Mouse (Mus musculus) G1E-ER4 (cell line): Measurements from ENCODE around the gene Pfpl. TPM values are rescaled to one million over a fixed set of nuclear protein-coding genes. Genes with fewer than 3 reads are reported as not detected.

ENCODE experiments used
- GATA1 ChIP-seq: IDR thresholded peaks from one replicate; pipeline ENCODE4 v1.8.0; 2012; ENCODE audit warnings: low read length, inconsistent platforms
- polyA plus RNA-seq: library from polyadenylated mRNA; stranded (reverse); fragments of >175 nt; gene quantifications from 2 replicates; pipeline ENCODE4 v1.2.3, GENCODE M21; 2012

The Pfpl gene
- not detected in 2 replicates for polyA plus RNA-seq

DNA sequence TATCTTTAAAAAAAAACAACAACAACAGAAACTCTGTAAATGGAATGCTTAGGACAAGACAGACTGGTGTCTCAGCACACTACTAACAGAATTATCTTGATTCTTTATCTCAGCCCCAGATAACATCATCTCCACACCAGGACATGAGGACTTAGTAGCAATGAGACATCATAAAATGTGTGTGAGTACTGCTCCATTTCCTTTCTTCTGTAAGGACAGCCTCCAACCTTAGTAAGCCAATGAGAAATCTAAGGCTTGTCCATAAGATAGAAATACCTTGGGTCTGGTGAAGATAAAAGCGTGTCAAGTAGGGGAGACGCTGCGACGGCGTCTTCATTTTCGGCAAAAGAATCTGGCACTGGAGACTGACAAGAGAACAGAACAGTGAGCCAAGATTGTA lies at the start of gene Pfpl:
Pfpl (plus strand) TSS at position 301 of the 400 bp plus-strand sequence.
- TF ChIP-seq GATA1 = no peak

DNA sequence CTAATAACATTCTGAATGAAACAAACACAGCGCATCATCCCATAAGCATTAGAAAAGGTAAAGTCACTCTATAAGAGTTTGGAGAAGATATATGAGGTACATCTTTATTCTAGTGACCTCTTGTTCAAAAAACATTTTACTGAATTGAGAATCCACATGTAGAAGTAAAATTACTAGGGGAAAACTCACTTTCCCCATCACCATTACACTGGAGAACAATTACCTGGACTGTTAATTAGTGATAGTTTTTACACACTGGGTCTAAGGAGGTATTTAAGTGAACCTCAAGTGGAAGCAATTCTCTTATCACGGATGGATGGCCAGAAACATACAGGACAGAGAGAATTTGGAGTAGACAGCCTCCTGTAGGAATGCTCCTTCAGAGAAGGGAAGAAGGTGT lies 40.7 kb upstream of the Pfpl start, which contains the start of gene Olfr1440:
Olfr1440 (plus strand) TSS at position 301 of the 400 bp plus-strand sequence.
- TF ChIP-seq GATA1 = no peak

DNA sequence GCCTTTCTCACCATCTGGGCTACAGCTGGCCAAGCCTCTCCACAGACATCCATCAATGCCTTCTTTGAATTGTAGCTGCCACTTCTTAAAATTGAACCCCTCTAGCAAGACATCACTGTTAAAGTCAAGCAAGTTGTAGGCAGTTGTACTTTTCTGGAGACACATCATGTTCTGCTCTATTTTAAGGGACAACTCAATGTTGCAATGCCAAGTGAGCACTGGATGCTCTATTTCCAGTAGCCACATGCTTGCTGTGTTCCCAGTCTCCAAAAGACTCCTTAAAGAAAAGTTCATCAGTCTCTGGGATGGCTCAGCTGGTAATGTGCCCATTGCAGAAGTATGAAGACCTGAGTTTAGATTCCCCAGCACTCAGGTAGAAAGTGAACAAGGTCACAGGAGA lies 14.0 kb upstream of the Pfpl start:
- TF ChIP-seq GATA1 = no peak

DNA sequence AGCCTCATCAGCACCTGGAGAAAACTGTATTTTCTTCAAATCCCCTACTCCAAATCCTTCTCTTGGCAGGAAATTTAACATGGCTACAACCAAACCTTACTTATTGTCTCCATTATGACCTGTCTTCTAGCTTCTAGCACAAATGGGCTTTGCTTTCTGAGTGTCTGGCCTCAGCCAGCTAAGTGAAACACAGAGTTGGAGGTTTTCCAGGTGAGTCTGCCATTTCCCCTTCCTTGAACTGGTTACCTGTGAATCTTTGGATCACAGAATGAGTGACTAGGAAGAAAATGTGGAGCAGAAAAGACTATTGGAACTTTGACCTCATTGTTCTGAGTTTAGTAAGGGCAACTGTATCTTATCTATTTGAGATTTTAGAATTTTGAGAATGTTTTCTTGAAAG lies 10.3 kb upstream of the Pfpl start, which contains the start of gene Olfr1441:
Olfr1441 (plus strand) TSS at position 73 of the 400 bp plus-strand sequence.
- TF ChIP-seq GATA1 = no peak

DNA sequence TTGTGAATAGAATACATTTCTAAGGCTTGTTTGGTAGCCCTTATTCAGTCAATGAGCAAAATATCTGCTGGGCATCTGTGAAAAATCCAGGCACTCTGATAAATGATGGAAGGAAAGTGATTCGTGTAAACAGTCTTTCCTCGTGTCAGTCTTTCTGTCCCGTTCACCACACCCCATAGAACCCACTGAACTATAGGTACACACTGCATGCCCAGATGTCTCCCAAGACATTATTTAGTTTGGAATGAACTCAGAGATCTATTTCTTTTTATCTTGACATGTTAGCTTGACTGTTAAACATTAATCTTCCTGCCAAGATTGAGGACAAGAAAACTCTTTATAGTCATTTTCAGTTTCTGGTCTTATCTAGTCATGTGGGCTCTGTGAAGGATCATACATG lies 9.4 kb upstream of the Pfpl start:
- no peak for TF ChIP-seq GATA1

DNA sequence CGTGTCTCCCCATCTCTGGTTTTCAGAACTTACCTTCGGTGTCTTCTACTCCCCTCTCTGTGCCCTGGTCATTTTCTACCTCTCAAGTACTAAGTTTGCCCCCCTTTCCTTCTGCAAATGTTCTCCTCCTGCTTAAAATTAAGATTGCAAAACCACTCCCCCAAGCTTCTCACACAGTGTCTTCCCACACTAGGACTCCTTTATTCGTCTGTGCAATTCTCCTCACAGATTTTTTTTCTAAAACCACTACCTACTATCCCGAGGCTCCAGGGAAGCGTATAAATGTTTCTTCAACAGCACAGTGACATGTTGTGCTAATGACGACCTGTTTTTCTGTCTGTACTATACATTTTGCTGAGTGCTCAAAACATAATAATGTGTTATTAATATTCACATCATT lies 7.2 kb upstream of the Pfpl start:
- TF ChIP-seq GATA1 = no peak

DNA sequence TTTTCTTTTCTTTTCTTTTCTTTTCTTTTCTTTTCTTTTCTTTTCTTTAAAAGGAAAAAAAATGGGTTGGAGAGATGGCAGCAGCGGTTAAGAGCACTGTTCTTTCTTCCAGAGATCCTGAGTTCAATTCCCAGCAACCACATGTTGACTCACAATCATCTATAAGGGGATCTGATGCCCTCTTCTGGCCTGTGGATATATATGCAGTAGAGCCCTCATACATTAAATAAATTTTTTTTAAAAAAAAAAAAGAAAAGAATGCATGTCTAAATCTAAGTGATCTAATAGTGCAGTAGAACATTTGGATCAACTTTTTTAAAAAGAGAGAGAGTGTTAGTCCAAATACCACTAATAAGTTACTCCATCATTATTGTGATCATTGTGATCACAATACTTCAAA lies 6.0 kb upstream of the Pfpl start:
- no peak for TF ChIP-seq GATA1

DNA sequence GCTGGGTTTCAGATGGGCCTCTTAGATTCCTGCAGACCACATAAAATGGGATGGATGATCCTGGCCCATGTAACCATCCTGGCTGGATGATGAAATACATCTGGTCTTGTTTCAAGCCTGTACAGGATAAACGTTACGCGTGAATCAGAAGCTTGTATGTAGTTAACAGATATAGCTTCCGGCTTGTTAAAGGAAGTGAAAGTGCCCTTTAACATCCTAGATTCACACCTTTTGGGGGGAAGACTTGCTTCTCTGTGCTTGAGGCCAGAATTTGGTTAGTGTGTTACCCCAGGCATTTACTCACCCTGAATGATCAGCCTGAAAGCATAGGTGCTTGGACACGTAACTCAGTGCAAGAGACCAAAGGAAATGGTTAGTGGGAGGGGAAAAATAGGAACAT lies 604 bp upstream of the Pfpl start:
- no peak for TF ChIP-seq GATA1

DNA sequence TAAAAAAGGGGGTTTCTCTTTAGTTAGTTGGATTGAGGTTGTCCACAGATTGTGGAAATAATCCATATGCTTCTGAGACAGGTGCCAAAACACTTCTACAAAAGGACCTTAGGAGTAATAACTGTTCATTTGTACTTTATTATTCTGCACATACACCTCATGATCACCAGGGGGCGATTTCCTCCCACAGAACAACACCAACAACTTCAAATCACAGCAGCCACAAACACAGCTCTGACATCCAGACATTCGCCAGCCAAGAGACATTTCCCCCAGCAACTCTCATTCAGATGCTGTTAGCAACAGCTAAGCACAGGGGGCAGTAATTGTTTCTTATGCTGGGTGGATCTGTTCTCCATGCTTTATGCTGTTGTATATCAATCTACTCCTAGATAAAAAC lies 5.3 kb downstream of the Pfpl start:
- TF ChIP-seq GATA1 = no peak

DNA sequence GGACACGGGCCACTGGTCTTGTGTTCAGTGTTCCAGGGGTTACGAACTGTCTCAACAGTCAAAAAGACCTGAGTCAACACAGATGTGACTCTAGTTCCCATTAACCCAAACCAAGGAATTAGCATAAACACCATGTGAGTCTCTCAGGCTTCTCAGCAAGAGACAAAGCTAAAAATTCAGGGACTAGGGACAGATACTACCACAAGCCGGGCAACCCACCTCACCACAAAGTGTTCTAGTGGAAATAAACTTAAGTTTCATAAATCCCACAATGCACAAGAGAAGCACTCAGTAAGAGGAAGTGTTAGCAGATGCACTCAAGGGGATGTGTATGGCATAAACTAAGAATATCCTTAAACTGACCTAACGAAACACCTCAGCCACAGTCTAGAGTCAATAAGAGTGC lies 7.3 kb downstream of the Pfpl start:
- TF ChIP-seq GATA1 = no peak

DNA sequence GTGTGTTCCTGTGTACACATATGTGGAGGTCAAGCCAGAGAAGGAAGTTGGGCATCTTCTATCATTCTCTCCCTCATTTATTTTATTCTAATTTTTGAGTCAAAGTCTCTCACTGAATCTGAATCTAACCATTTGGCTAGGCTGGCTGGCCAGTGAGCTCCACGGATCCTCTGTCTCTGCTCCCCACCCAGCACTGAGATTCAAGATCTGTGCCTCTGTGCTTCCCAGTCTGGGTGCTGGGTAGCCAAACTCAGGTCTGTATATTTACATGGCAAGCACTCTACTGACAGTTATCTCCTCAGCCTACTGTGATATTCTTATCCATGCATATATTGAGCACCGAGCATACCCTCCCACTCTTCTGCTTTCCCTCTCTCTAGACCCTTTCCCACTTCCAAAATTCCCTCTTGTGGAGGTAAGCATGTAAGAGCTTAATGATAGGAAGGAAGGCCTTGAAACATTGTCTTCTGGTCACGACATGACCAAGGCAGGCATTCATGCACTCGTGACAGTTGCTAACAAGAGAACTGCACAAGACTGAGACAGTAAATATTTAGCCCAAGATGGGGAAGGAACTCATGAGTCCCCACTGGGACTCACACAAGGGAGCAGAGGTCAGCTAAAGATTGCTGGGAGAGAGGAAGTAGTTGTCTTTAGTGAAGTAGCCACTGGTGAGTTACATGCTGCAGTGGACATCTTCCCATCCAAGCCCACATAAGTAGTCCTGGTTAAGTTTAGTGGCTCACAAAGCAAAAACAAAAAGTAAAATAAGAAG lies 8.2 kb downstream of the Pfpl start:
- no peak for TF ChIP-seq GATA1

DNA sequence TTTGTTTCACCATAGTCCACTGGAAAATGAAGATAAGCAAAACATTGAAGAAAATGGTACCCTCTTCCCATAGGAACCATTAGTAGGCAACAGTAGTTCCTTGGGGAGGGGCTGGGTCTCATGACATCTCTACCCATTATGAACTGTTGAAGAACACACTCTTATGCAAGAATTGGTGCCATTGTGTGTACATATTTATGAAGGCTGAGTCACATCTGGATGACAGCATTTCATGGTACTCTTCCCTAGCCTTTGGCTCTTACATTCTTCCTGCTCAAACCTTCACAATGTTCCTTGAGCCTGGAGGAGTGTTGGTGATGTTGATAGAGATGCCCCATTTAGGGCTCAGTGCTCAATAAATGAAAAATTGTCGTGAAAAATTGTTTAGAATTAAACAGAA lies 11.9 kb downstream of the Pfpl start:
- TF ChIP-seq GATA1 = no peak

DNA sequence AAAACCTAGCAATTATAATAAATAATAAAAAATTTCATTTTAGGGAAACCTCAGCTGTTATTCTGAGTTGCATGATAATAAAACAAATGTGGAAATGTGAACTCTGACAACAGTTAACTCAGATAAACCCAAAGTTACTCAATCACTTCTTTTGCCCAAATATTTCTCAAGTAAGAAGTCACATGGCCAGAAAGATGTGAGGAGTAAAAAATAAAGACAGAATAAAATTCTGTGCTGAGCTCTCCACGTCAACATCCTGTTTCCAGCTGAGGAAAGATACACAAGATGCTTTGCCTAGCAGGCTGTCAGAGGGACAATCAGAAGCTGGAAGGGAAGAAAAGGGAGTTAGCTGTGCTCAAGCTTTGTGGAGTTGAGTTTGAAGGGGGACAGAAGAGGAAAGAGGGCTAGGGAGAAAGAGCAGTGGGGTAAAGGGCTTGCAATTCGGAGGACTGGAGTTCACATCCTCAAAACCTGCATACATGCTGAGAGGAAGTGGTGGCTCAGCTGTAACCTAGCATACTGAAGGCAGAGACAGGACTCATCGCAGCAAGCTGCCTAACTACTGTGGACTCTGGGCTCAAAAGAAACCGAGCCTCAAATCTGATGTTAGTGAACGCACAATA lies 12.5 kb downstream of the Pfpl start:
- no peak for TF ChIP-seq GATA1

DNA sequence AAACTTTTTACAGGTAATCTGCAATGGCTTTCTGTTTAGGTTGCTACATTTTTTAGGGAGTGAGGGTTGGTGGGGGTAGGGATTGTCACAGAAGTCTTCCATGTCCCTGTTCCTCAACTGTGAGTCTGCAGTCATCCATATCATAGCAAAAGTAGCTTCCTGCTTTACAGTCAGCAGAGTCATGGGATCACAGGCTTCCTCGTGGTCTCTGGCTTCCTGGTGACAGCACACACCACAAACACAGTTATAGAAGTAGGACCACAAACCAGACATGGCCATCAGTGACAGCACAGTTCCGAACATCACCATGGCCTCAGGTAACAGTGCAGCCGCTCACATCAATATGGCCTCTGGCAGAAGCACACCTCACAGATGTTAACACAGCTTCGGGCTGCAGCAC lies 14.9 kb downstream of the Pfpl start:
- TF ChIP-seq GATA1 = no peak

DNA sequence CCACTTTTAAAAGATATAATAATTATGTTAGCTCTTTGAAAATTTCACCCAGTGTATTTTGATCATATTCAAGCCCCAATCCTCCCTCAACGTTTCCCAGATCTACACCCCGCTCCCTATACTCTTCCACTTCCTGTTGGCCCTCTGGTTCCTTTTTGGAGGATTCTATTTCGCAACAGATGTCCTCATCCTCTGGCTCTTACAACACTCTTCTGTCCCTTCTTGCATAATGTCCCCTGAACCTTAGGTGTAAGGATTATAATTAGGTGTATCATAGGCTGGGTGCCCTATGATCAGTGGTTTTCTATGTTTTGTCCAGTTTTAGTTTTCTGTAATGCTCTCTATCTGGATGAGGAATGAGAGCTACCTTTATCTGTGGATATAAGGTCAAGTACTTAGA lies 17.3 kb downstream of the Pfpl start:
- TF ChIP-seq GATA1 = no peak

DNA sequence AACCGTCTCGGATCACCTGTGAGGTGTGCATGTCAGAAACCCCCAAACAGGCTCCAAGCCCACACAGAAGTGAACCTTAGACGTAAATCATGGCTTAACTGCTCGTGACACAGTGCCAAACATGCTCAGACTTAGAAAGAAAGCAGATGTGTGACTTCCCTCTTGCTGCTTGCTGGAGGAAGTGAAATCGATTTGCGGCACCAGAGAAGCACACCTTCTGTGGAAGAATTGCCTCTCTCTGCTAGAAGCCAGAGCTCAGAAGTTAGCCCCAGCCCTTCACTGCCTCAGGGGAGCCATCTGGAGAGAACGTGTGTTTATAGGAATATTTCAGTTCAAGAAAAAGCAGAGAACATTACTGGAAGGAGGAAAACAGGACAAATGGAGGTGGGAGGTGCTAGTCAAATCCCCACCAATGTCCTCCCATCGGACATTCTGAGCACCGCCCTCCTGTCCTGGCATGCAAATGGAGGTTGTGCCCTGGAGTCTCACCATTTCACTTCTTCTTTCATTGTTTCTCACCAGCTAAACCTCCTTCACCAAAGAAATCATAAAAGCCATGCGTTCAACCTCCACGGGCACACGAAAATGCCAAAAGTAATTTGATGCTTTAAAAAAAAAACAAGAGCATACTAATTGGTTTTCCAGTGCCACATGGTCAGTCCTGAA lies 29.8 kb downstream of the Pfpl start:
- TF ChIP-seq GATA1 = no peak

DNA sequence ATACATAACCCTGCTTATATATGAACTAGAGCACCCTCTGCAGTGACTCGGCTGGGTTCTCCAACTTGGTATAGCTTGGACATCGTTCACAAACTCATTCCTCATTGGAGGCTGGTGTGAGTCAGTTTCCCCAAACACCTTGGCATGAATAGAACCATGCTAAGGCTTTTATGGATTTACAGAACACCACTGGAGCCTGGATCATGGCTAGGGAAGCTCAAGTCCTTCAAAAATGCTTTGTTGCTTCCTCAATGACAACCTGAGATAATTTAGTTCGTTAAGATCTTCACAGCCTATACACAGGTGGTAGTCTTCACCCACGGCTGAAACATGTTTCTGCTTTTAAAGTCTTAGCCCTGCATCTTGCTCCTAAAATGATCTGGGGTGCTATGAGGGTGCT lies 31.8 kb downstream of the Pfpl start:
- TF ChIP-seq GATA1 = no peak
